15 mouse cellular contexts compared by ENCODE assay signal in genomic region chr6:140051476-140051875, GRCm38 (mm10). TPM values are rescaled to one million over a fixed set of nuclear protein-coding genes. Genes with fewer than 3 reads are reported as not detected.
DNase-seq lines count a peak whose midpoint lies in the region; ATAC-seq and TF ChIP-seq lines count a peak whose summit lies in the region.
"Had no signal": no experiment of that assay in that cellular context is flagged by ENCODE, and none has a peak within 500 bp of the region (broad histone marks: within the 10 kb centered on the region; RNA-seq: fewer than 3 reads in every experiment).

No protein-coding gene starts in this region.

- peaks cover 10% of the 10 kb centered on the region for H3K4me1 ChIP-seq in limb, embryonic 14.5 days (ENCODE audit: control insufficient read depth, insufficient read depth, low read length)
- H3K4me1 ChIP-seq: forebrain, embryonic 13.5 days; liver, embryonic 12.5 days; midbrain, embryonic 12.5 days had no signal

- no peaks in the 10 kb centered on the region for H3K36me3 ChIP-seq in limb, embryonic 14.5 days (ENCODE audit: control insufficient read depth, insufficient read depth, low read length)
- H3K36me3 ChIP-seq: liver, embryonic 12.5 days; midbrain, embryonic 12.5 days had no signal

- no peaks in the 10 kb centered on the region for H3K9me3 ChIP-seq in limb, embryonic 14.5 days (ENCODE audit: control insufficient read depth, low read length)
- H3K9me3 ChIP-seq: forebrain, embryonic 13.5 days; liver, embryonic 12.5 days; midbrain, embryonic 12.5 days had no signal

- H3K9ac ChIP-seq in limb, embryonic 14.5 days (ENCODE audit: low read depth, low read length, severe bottlenecking), result no peak overlapping the region
- H3K9ac ChIP-seq: forebrain, embryonic 13.5 days; liver, embryonic 12.5 days; midbrain, embryonic 12.5 days had no signal

- peak; percentile 17 for DNase-seq in adrenal gland, postnatal 14 days
- no peak for DNase-seq in adrenal gland, postnatal 25 days
- DNase-seq in brain, adult 2 months (ENCODE audit: low read depth, low spot score), result peak; percentile 8
- peak; percentile 51 to 55 for DNase-seq in heart, adult 9 months (ENCODE audit: low spot score in 2 of 2)
- DNase-seq in limb, embryonic 14.5 days (ENCODE audit: low spot score), result peak; percentile 68
- no peak for DNase-seq in testis, postnatal 10 days (ENCODE audit: low spot score)
- DNase-seq in layer of hippocampus, adult 9-10 months (ENCODE audit: low spot score), result no peak

- ATAC-seq in limb, embryonic 14.5 days (ENCODE audit: low FRiP score, low read depth), result peak; percentile 64
- no peak for ATAC-seq in monocyte, adult 5-6 weeks (replicated peaks; ENCODE audit: insufficient number of reproducible peaks, low FRiP score, low TSS enrichment, poor library complexity, severe bottlenecking)
- ATAC-seq: forebrain, embryonic 13.5 days; liver, embryonic 12.5 days had no signal

- 0 out of 2 replicates have a peak overlapping the region, but pooled peaks have one; percentile 7 for H3K4me2 ChIP-seq in limb, embryonic 14.5 days (replicated peaks; ENCODE audit: low read depth, low read length, severe bottlenecking)
- H3K4me2 ChIP-seq: forebrain, embryonic 13.5 days; liver, embryonic 12.5 days; midbrain, embryonic 12.5 days had no signal

- H3K27ac ChIP-seq in limb, embryonic 14.5 days (replicated peaks; ENCODE audit: low read depth, low read length), result no peak overlapping the region
- H3K27ac ChIP-seq: forebrain, embryonic 13.5 days; liver, embryonic 12.5 days; midbrain, embryonic 12.5 days had no signal

- 33% methylated on average over 5 of the region's 5 CpGs for WGBS in limb, embryonic 14.5 days

- H3K4me3 ChIP-seq in limb, embryonic 14.5 days (replicated peaks; ENCODE audit: low read length), result no peak overlapping the region
- H3K4me3 ChIP-seq: forebrain, embryonic 13.5 days; liver, embryonic 12.5 days; midbrain, embryonic 12.5 days had no signal

- no peaks in the 10 kb centered on the region for H3K27me3 ChIP-seq in limb, embryonic 14.5 days (ENCODE audit: control insufficient read depth, insufficient read depth, low read length)
- H3K27me3 ChIP-seq: forebrain, embryonic 13.5 days; liver, embryonic 12.5 days; midbrain, embryonic 12.5 days had no signal

- TF ChIP-seq POLR2A in limb, embryonic 14.5 days (IDR thresholded peaks at IDR 0.05; ENCODE audit: borderline replicate concordance, extremely low read depth, insufficient read depth, insufficient read length), result no peak

RNA-seq across cellular contexts. Expression of gene Plcz1, which starts 10.2 kb away (rescaled TPM):
- not detected in 2 replicates for total RNA-seq in adrenal gland, postnatal 14 days (2021)
- not detected in 2 replicates for total RNA-seq in adrenal gland, postnatal 25 days (2021)
- 0.03 and 0.04 TPM in 2 replicates for polyA plus RNA-seq in limb, embryonic 14.5 days (2012; rRNA removed)
- polyA plus RNA-seq in limb, embryonic 14.5 days (2014; fragmentation: Nextera tagmentation; extraction: Ambion mirVana), result not detected in 2 replicates
- total RNA-seq in monocyte, adult 5-6 weeks (2017), result not detected in 3 replicates
- total RNA-seq: common myeloid progenitor, adult 5-6 weeks; ES-E14 had no signal
- polyA plus RNA-seq: forebrain, embryonic 13.5 days; heart, postnatal 0 days; liver, embryonic 12.5 days; midbrain, embryonic 12.5 days; neural tube, embryonic 14.5 days had no signal

RNA-seq across cellular contexts. Expression of gene Capza3, which starts 10.4 kb away (rescaled TPM):
- not detected in 2 replicates for total RNA-seq in adrenal gland, postnatal 14 days (2021)
- not detected in 2 replicates for total RNA-seq in adrenal gland, postnatal 25 days (2021)
- not detected in 2 replicates for polyA plus RNA-seq in limb, embryonic 14.5 days (2012; rRNA removed)
- polyA plus RNA-seq in limb, embryonic 14.5 days (2014; fragmentation: Nextera tagmentation; extraction: Ambion mirVana), result not detected in 2 replicates
- not detected in 3 replicates for total RNA-seq in monocyte, adult 5-6 weeks (2017)
- total RNA-seq: common myeloid progenitor, adult 5-6 weeks; ES-E14 had no signal
- polyA plus RNA-seq: forebrain, embryonic 13.5 days; heart, postnatal 0 days; liver, embryonic 12.5 days; midbrain, embryonic 12.5 days; neural tube, embryonic 14.5 days had no signal

Comparison
In these comparisons a context has a peak if more than half of its experiments do, and no peak if none do; other contexts are left out.
1. DNase-seq: peak in adrenal gland, postnatal 14 days (single experiment), brain, adult 2 months (single experiment), heart, adult 9 months (2 of 2) and limb, embryonic 14.5 days (single experiment); none in adrenal gland, postnatal 25 days (single experiment), testis, postnatal 10 days (single experiment) and layer of hippocampus, adult 9-10 months (single experiment).